Mouse (Mus musculus): ENCODE results near the gene Spata13. TPM values are rescaled to one million over a fixed set of nuclear protein-coding genes. Genes with fewer than 3 reads are reported as not detected.

Gene Spata13
- not detected in 2 replicates for total RNA-seq (2014; fragmentation: Nextera tagmentation)
- total RNA-seq (2017) = 0.71 and 1.1 TPM in 2 replicates
- polyA plus RNA-seq (2012) = 0.06 and 0.09 TPM in 2 replicates

DNA sequence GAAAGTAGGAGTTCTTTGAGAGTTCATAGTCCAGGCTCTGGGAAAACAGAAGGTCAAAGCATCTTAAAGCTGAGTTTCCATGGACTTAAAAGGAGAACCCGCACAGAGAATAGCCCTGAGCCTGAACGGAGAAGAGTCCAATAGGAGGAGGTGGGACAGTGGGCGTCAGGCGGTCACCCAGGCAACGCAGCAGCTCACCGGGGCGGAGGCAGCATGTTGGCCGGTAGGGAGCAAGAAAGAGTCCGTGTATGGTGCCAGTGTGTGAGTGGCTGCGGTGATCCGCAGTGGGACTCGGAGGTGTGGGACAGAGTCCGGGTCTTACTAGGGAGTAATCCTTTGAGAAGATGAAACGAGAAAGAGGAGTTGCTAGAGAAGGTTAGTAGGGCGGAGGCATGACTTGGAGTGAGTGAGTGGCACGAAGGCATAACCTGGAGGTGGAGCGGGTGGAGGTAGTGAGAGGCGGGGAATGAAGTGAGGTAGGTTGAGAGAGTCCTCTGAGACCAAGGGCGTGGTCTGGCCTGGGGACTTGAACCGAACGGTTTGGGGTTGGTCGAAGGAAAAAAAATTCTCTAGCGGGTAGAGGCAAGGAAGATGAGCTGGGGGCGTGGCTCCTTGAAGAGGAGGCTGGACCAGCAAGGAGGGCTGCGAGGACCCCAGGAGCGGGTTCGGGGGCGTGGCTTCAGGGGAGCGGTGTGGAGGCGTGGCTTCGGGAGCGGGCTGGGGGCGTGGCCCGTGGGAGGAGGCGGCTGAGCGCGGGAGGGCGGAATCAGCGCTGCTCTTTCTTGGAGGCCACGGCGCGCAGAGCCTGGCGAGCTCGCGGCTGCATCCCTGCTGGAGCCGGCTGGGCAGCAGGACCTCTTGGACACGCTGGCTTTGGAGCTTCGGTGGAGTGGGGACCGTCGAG lies at the start of gene Spata13:
TSS of gene Spata13 (plus strand) at position 41 of the 904 bp plus-strand sequence.
- DNase-seq (ENCODE audit: low spot score) (no peak), ATAC-seq (ENCODE audit: extremely low read depth, insufficient number of reproducible peaks, low FRiP score, poor library complexity, severe bottlenecking) (no peak)
- Histone ChIP-seq H3K4me3 (ENCODE audit: low read depth, low read length) (no peak within 1 kb of the TSS), H3K4me1 (ENCODE audit: insufficient read depth, low read depth, low read length) (no peaks in the 10 kb centered on the region), H3K36me3 (replicated peaks) (no peaks in the 10 kb centered on the region), H3K27me3 (ENCODE audit: insufficient read depth, low read length) (peaks cover 18% of the 10 kb centered on the region), H3K9me3 (replicated peaks) (peaks cover 7% of the 10 kb centered on the region)
- TF ChIP-seq CTCF (IDR thresholded peaks at IDR 0.05; ENCODE audit: low read depth, low read length) = no peak
- no peak for TF ChIP-seq GATA2 (IDR thresholded peaks at IDR 0.05; ENCODE audit: borderline replicate concordance, low read depth, low read length)
- no peak for TF ChIP-seq TAL1 (conservative IDR thresholded peaks at IDR 0.05; ENCODE audit: low read depth, low read length)

DNA sequence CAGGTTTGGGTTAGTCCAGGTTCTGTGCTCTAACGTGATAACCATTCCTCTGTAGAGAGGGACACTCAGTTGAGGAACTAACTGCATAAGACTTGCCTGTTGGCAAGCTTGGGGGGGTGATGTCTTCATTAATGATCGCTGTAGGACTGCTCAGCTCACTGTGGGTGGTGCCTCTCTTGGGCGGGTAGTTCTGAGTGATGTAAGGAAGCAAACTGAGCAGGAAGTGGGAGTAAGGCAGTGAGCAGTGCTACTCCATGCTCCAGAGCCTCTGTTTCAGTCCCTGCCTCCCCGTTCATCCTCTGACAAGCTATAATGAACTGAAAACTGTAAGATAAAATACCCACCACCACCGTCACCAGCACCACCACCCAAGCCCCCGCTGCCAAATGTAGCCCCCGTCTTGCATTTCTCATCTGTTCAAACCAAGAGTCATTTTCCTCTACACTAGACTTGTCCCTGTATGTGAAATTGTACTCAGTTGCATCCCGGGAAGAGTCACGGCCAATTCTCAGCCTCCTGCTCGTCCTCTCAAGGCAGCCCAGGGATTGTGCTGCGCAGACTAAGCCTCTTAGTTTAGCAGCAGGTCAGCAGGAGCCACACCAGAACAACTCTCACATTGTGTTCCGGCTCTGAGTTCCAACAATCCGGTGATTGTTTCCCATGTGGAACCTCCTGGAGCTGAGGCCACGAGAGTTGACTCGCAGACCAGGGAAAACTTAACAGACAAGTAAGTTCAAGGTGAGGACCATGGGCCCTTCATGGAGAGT lies 46.9 kb upstream of the Spata13 start:
- no peaks in the 10 kb centered on the region for H3K4me1 ChIP-seq (ENCODE audit: insufficient read depth, low read depth, low read length)
- ATAC-seq (ENCODE audit: extremely low read depth, insufficient number of reproducible peaks, low FRiP score, poor library complexity, severe bottlenecking) (no peak), DNase-seq (ENCODE audit: low spot score) (no peak)
- TF ChIP-seq GATA2 (IDR thresholded peaks at IDR 0.05; ENCODE audit: borderline replicate concordance, low read depth, low read length) (no peak), POLR2AphosphoS5 (IDR thresholded peaks at IDR 0.05; ENCODE audit: insufficient replicate concordance, low read depth, low read length) (no peak), TAL1 (conservative IDR thresholded peaks at IDR 0.05; ENCODE audit: low read depth, low read length) (no peak), CTCF (IDR thresholded peaks at IDR 0.05; ENCODE audit: low read depth, low read length) (no peak)
- no peak overlapping the region for H3K4me3 ChIP-seq (ENCODE audit: low read depth, low read length)
- no peaks in the 10 kb centered on the region for H3K9me3 ChIP-seq (replicated peaks)
- H3K36me3 ChIP-seq (replicated peaks) = no peaks in the 10 kb centered on the region
- H3K27me3 ChIP-seq (ENCODE audit: insufficient read depth, low read length) = no peaks in the 10 kb centered on the region

DNA sequence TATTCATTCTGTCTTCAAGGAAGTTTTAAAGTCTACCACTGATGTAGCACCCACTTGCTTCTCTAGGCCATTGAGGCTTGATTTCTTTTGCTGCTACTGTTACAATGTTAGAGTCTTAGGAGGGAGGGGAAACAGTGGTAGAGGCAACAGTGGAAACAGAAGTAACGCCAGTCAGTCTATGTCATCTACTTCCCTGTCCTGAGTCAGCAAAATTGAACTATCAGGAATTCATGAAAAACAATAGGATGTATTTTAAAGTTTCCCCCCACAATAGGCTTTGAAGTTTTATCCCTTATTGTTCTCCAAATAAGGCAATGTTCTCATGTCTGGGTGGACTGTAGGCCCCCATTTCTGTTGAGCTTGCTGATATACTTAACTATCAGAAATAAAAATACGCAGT lies 44.8 kb upstream of the Spata13 start:
- no peaks in the 10 kb centered on the region for H3K27me3 ChIP-seq (ENCODE audit: insufficient read depth, low read length)
- DNase-seq (ENCODE audit: low spot score) (no peak), ATAC-seq (ENCODE audit: extremely low read depth, insufficient number of reproducible peaks, low FRiP score, poor library complexity, severe bottlenecking) (no peak)
- no peak for TF ChIP-seq GATA1 (IDR thresholded peaks at IDR 0.05; ENCODE audit: borderline replicate concordance, low read length)
- no peak for TF ChIP-seq GATA2 (IDR thresholded peaks at IDR 0.05; ENCODE audit: borderline replicate concordance, low read depth, low read length)
- no peak for TF ChIP-seq POLR2AphosphoS5 (IDR thresholded peaks at IDR 0.05; ENCODE audit: insufficient replicate concordance, low read depth, low read length)
- TF ChIP-seq TAL1 (conservative IDR thresholded peaks at IDR 0.05; ENCODE audit: low read depth, low read length) = no peak
- TF ChIP-seq CTCF (IDR thresholded peaks at IDR 0.05; ENCODE audit: low read depth, low read length) = no peak
- no peak overlapping the region for H3K4me3 ChIP-seq (ENCODE audit: low read depth, low read length)
- H3K4me1 ChIP-seq (ENCODE audit: insufficient read depth, low read depth, low read length) = no peaks in the 10 kb centered on the region
- no peaks in the 10 kb centered on the region for H3K36me3 ChIP-seq (replicated peaks)
- no peaks in the 10 kb centered on the region for H3K9me3 ChIP-seq (replicated peaks)

DNA sequence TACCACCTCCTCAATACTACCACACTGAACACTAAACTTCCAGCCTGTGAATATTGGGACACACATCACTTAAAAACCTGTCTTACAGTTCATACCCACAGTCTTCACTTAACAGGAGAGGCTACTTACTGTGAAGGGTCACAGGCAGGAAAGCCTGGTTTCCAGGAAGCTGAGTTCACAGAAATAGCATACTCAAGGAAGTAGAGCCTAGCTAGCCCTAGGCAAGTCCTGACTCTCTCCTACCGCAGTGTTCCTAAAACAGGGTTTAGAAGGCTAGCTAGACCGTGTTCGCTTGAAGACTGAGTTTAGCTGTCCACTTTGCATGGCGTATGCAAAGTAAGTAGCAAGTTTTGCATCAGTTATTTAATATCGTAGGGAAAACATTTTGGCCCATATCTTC lies 41.5 kb upstream of the Spata13 start:
- no peak overlapping the region for H3K4me3 ChIP-seq (ENCODE audit: low read depth, low read length)
- no peaks in the 10 kb centered on the region for H3K9me3 ChIP-seq (replicated peaks)
- no peak for TF ChIP-seq CTCF (IDR thresholded peaks at IDR 0.05; ENCODE audit: low read depth, low read length)
- TF ChIP-seq GATA1 (IDR thresholded peaks at IDR 0.05; ENCODE audit: borderline replicate concordance, low read length) = no peak
- no peak for TF ChIP-seq TAL1 (conservative IDR thresholded peaks at IDR 0.05; ENCODE audit: low read depth, low read length)
- TF ChIP-seq POLR2AphosphoS5 (IDR thresholded peaks at IDR 0.05; ENCODE audit: insufficient replicate concordance, low read depth, low read length) = no peak
- no peak for TF ChIP-seq GATA2 (IDR thresholded peaks at IDR 0.05; ENCODE audit: borderline replicate concordance, low read depth, low read length)
- DNase-seq (ENCODE audit: low spot score) = no peak
- H3K27me3 ChIP-seq (ENCODE audit: insufficient read depth, low read length) = no peaks in the 10 kb centered on the region
- no peaks in the 10 kb centered on the region for H3K36me3 ChIP-seq (replicated peaks)
- no peak for ATAC-seq (ENCODE audit: extremely low read depth, insufficient number of reproducible peaks, low FRiP score, poor library complexity, severe bottlenecking)
- no peaks in the 10 kb centered on the region for H3K4me1 ChIP-seq (ENCODE audit: insufficient read depth, low read depth, low read length)

DNA sequence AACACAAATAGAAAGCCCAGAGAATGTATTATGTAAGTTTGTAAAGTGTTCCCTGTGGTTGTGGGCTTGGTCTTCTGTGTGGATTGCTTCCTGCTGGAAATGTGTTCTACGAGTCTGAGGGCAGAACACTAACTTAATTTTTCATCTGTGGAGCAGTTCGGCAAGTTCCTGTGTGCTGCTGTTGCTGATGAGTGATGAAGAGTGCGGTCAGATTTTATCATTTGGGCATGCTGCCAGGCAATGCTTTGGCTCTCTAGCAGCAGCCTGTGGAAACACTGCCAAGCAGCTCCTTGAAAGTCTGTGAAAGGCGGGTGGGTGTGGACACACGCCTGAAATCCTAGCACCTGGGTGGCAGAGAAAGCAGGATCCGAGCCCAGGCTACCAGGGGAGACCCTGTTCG lies 41.0 kb upstream of the Spata13 start:
- H3K36me3 ChIP-seq (replicated peaks) = no peaks in the 10 kb centered on the region
- DNase-seq (ENCODE audit: low spot score) (no peak), ATAC-seq (ENCODE audit: extremely low read depth, insufficient number of reproducible peaks, low FRiP score, poor library complexity, severe bottlenecking) (no peak)
- TF ChIP-seq CTCF (IDR thresholded peaks at IDR 0.05; ENCODE audit: low read depth, low read length) (no peak), GATA1 (IDR thresholded peaks at IDR 0.05; ENCODE audit: borderline replicate concordance, low read length) (no peak), POLR2AphosphoS5 (IDR thresholded peaks at IDR 0.05; ENCODE audit: insufficient replicate concordance, low read depth, low read length) (no peak), GATA2 (IDR thresholded peaks at IDR 0.05; ENCODE audit: borderline replicate concordance, low read depth, low read length) (no peak), TAL1 (conservative IDR thresholded peaks at IDR 0.05; ENCODE audit: low read depth, low read length) (no peak)
- no peaks in the 10 kb centered on the region for H3K4me1 ChIP-seq (ENCODE audit: insufficient read depth, low read depth, low read length)
- no peaks in the 10 kb centered on the region for H3K27me3 ChIP-seq (ENCODE audit: insufficient read depth, low read length)
- no peak overlapping the region for H3K4me3 ChIP-seq (ENCODE audit: low read depth, low read length)
- H3K9me3 ChIP-seq (replicated peaks) = no peaks in the 10 kb centered on the region

DNA sequence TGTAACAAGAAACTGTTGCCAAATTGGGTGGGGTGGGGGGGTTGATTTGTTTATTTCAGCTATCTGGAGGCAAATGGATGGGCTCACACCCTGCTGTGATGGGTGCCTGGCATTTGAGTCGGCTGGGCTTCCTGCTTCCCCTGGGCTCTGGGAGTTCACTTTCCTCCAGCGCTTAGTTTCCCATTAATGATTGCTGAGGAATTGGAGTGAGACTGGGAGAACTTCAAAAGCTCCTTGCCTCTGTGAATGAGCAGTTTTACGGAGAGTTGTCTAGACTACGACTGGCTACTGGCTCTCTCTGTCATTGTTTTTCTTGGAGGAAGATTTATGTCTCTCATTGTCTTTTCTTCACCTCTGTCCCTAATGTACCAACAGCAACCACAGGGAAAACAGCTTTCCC lies 36.2 kb upstream of the Spata13 start:
- H3K9me3 ChIP-seq (replicated peaks) = no peaks in the 10 kb centered on the region
- ATAC-seq (ENCODE audit: extremely low read depth, insufficient number of reproducible peaks, low FRiP score, poor library complexity, severe bottlenecking) (no peak), DNase-seq (ENCODE audit: low spot score) (no peak)
- no peaks in the 10 kb centered on the region for H3K36me3 ChIP-seq (replicated peaks)
- no peaks in the 10 kb centered on the region for H3K4me1 ChIP-seq (ENCODE audit: insufficient read depth, low read depth, low read length)
- no peaks in the 10 kb centered on the region for H3K27me3 ChIP-seq (ENCODE audit: insufficient read depth, low read length)
- TF ChIP-seq POLR2AphosphoS5 (IDR thresholded peaks at IDR 0.05; ENCODE audit: insufficient replicate concordance, low read depth, low read length) (no peak), GATA1 (IDR thresholded peaks at IDR 0.05; ENCODE audit: borderline replicate concordance, low read length) (no peak), GATA2 (IDR thresholded peaks at IDR 0.05; ENCODE audit: borderline replicate concordance, low read depth, low read length) (no peak), TAL1 (conservative IDR thresholded peaks at IDR 0.05; ENCODE audit: low read depth, low read length) (no peak), CTCF (IDR thresholded peaks at IDR 0.05; ENCODE audit: low read depth, low read length) (no peak)
- H3K4me3 ChIP-seq (ENCODE audit: low read depth, low read length) = no peak overlapping the region
